Mouse (Mus musculus) spleen, adult 2 months (tissue): ENCODE data around the gene Grpel1. TPM values are rescaled to one million over a fixed set of nuclear protein-coding genes. Genes with fewer than 3 reads are reported as not detected.

Source experiments
- DNase-seq, 2 experiments: peaks; one replicate each; pipeline versions ENCODE4 v3.0.0 to v3.0.0-alpha.2; 2012 to 2021; ENCODE audit warnings: low spot score in 2 of 2, low read depth in 1 of 2
- H3K27ac ChIP-seq: fragments of 200-500 bp; 2 replicates; pipeline ENCODE4 v1.5.1; 2012; ENCODE audit warnings: low read length, inconsistent platforms; ENCODE audit not compliant: insufficient read depth
- H3K27me3 ChIP-seq: fragments of 200-500 bp; 2 replicates; pipeline ENCODE4 v1.6.1; 2012; ENCODE audit warnings: mild to moderate bottlenecking, moderate library complexity, low read length, inconsistent platforms; ENCODE audit not compliant: control insufficient read depth, insufficient read depth
- H3K36me3 ChIP-seq: fragments of 200-500 bp; 2 replicates; pipeline ENCODE4 v1.6.1; 2012; ENCODE audit warnings: mild to moderate bottlenecking, low read length, inconsistent platforms; ENCODE audit not compliant: control insufficient read depth, insufficient read depth
- H3K4me1 ChIP-seq: fragments of 200-500 bp; 2 replicates; pipeline ENCODE4 v1.6.1; 2011; ENCODE audit warnings: inconsistent platforms; ENCODE audit not compliant: control insufficient read depth, insufficient read depth, insufficient read length
- H3K4me3 ChIP-seq: fragments of 200-500 bp; 2 replicates; pipeline ENCODE4 v1.5.1; 2011; ENCODE audit warnings: mild to moderate bottlenecking, inconsistent platforms; ENCODE audit not compliant: insufficient read depth, insufficient read length; ENCODE audit errors: extremely low read depth
- CTCF ChIP-seq: fragments of 200-500 bp; IDR thresholded peaks from 2 replicates; pipeline ENCODE4 v1.5.1; 2011; ENCODE audit warnings: mild to moderate bottlenecking, inconsistent platforms; ENCODE audit not compliant: insufficient read depth, insufficient read length, insufficient replicate concordance; ENCODE audit errors: extremely low read depth
- POLR2A ChIP-seq: fragments of 200-500 bp; IDR thresholded peaks from 2 replicates; pipeline ENCODE4 v1.6.1; 2011; ENCODE audit warnings: low read depth, low read length, inconsistent platforms
- WGBS: fragments of 180-500 bp; shearing (Covaris S2); methylation state at CpG from one replicate; pipeline ENCODE4 v1.1.7; 2018; 5-methylcytosine and 5-hydroxymethylcytosine counted together
- polyA plus RNA-seq: library from polyadenylated mRNA; depleted of rRNA; stranded (reverse); fragments of >200 nt; gene quantifications from 2 replicates; pipeline ENCODE4 v1.2.3, GENCODE M21; 2012; rRNA removed

Grpel1 gene
- polyA plus RNA-seq, 1 experiment: 6.4 TPM

DNA sequence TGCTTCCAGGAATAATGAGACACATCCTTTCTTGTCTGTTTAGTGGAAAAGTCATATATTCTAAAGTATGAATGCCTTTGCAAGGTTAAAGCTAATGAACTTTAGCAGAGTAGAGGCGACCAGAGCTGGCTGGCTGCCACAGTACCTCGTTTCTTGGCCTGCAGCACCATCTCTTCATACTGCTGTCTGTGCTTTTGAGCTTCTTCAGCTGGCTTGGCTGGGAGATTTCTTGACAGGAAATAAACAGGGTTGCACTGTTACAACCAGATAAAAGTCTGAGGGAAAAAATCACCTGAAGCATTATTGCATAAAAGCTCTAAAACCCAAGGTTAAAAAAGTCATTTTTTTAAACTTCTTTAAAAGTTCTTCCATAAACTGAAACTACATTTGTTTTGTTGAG lies 58.0 kb downstream of the Grpel1 start:
- H3K27me3 ChIP-seq: no peaks in the 10 kb centered on the region
- peaks cover 28% of the 10 kb centered on the region for H3K36me3 ChIP-seq
- TF ChIP-seq POLR2A: no peak
- no peak for TF ChIP-seq CTCF
- 73% methylated on average over 2 of the region's 2 CpGs for WGBS
- H3K4me1 ChIP-seq: no peaks in the 10 kb centered on the region
- no peak overlapping the region for H3K27ac ChIP-seq
- DNase-seq: no peak
- no peak overlapping the region for H3K4me3 ChIP-seq

DNA sequence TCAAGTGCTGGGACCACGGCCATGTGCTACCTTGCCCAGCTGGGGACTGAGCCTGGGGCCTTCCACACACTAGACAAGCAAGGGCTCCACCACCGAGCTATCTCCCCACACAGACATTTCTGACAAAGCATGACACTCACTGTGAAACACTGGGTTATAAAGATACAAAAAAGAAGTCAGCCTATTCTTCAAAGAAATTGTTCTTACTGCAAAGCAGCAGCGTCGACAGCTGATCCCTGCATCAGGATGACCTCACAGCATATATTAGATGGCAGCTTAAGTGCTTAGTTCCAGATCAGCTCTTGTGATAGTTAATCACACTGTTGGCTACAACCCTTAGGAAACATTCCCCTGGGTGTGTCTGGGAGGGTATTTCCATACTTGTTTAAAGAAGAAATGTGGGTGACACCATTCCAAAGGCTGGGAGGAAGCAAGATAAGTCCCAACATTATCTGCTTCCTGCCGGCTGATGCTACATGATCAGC lies 58.5 kb downstream of the Grpel1 start:
- TF ChIP-seq POLR2A: no peak
- no peak for TF ChIP-seq CTCF
- 80% methylated on average over 5 of the region's 5 CpGs for WGBS
- no peak overlapping the region for H3K4me3 ChIP-seq
- H3K4me1 ChIP-seq: no peaks in the 10 kb centered on the region
- no peaks in the 10 kb centered on the region for H3K27me3 ChIP-seq
- H3K27ac ChIP-seq: no peak overlapping the region
- DNase-seq: no peak
- H3K36me3 ChIP-seq: peaks cover 26% of the 10 kb centered on the region

Other genes starting within 250 kb of the Grpel1 start
- gene Sorcs2, start 66.9 kb upstream of the Grpel1 start, polyA plus RNA-seq: 2.3 and 3.7 TPM in 2 replicates
- gene Tada2b, start 19.3 kb downstream of the Grpel1 start, polyA plus RNA-seq: 10.3 and 12.9 TPM in 2 replicates
- gene Ccdc96, start 19.6 kb downstream of the Grpel1 start, polyA plus RNA-seq: 0.04 TPM in 1 of 2 replicates, not detected in the other
- gene Tbc1d14, start 128.3 kb downstream of the Grpel1 start, polyA plus RNA-seq: 30.9 and 38.3 TPM in 2 replicates
- gene D5Ertd579e, start 231.0 kb downstream of the Grpel1 start, polyA plus RNA-seq: 12.2 and 14.4 TPM in 2 replicates